Mouse (Mus musculus): ENCODE measurements around the gene Chrne.

The Chrne gene

GRCm38 (mm10) chr11:70619101-70619500 lies at the start of gene Chrne:
Gene Chrne (minus strand): TSS chr11:70619216.
- DNase-seq (ENCODE audit: low spot score), result no peak

DNA sequence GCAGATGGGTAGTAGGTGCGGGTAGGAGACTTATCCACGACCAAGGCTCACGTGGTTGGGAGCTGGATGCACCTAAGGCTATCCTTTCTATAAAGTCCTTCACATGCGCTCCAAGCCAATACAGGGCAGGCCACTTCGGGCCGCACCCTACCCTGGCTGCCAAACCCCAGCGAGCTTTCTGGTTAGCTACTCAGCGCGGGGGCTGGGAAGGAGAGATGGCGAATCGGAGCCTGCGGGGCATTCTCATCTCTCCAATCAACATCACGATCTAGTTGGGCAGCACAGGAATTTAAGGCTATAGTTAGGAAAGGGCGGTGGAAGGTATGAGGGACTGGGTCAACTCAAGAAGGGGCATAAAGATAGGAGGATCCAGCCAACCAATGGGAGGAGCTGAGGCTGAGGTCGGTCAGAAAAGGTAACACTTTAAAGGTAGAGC lies 49.3 kb upstream of the Chrne start:
- no peak for DNase-seq (ENCODE audit: low spot score)

DNA sequence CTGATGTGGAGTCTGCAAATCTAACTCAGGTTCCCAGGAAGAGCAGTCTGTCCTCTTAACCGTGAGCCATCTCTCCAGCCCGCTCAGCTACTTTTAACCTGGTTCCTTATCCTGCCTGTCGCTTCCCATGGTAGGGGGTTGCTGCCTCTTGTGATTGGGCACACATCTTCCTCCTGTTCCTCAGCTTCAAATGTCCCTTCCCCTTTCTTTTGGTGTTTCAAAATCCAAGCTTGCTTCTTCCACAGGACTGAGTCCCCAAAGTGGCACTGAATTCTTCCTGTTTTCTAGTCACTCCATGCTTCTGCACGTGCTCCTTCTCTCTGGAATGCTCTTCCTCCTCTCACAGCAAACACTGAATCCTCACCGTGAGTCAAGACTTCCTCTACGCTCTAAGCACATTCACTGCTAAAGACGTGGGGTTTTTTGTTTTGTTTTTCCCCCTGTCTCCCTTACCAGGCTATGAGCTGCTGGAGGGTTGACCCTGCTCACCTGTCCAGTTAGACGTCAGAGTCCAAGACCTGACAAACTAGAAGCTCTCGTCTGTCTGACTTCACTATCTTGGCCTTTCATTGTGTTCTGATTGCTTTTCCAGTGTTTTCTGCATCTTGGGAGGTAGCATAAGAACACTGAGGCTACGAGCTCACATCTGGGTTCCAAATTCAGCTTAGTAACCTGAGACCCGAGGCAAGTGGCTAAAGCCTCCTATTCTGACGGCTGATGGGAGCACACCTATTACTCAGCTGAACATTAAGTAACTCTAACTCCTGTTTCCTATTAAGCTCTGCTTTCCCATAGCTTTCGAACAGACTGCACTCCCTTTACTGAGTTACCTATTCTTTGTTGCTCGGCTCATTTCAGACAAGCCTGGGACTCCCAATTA lies 48.5 kb upstream of the Chrne start:
- DNase-seq (ENCODE audit: low spot score), result no peak

- DNase-seq (ENCODE audit: low spot score), result no peak
Measured at GRCm38 (mm10) chr11:70666687-70667086, 47.7 kb upstream of the Chrne start.

DNA sequence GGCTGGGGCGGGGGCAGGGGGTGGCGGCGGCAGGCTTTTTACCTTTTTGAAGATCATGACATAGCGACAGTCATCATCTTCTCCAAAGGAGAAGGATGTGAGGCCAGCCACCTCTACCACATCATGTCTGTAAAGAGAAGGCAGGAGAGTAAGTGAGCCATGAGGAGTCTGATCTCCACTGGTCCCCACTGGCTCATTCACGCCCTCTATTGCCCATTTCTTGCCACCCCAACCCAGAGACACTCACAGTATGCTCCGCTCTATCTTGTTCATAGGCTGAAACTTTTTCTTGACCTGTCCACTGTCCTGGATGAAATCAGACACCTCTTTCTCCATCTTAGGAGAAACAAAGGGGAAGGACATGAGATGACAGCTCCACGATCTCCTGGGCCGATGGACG lies 45.7 kb upstream of the Chrne start:
- DNase-seq (ENCODE audit: low spot score), result no peak

DNA sequence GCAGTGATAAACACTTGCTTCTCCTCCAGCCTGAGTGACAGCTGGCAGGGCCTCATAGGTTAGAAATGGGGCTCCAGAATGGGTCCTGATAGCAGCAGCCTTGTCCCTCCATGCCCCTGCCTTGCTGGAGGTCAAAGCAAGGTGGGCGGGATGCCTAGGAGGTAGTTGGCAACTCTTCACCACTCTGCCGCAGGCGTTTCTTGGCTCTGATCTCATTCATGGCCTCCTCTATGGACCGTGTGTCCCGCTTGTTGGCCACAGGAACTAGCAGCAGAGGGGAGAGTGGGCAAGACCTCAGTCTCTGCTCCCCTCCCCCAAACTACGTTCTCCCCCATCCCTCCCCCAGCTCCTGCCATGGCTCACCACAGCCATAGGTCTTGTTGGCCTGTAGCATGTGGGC lies 44.9 kb upstream of the Chrne start:
- DNase-seq (ENCODE audit: low spot score), result no peak

GRCm38 (mm10) chr11:70663101-70663500 lies 44.1 kb upstream of the Chrne start:
- DNase-seq (ENCODE audit: low spot score), result no peak

- DNase-seq (ENCODE audit: low spot score), result no peak
Measured at GRCm38 (mm10) chr11:70660571-70660970, 41.6 kb upstream of the Chrne start.

- DNase-seq (ENCODE audit: low spot score), result no peak
Measured at GRCm38 (mm10) chr11:70658942-70659341, 39.9 kb upstream of the Chrne start.

DNA sequence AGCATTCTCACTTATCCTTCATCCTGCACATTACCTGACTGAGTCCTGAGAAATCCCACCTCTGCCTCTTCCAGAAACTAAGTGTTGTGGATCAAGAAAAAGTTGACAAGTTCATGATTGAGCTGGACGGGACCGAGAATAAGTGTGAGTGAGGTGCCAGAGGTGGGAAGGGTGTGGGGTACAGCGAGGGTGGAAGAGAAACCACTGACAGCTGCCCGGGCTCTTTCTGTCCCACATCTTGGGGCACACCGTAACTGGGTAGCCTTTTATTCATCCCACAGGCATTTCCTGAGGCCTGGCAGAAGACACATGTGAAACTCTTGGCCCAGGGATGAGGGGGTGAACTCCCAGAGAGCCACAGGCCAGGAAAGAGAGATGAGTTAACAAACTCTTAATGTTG lies 39.5 kb upstream of the Chrne start:
- no peak for DNase-seq (ENCODE audit: low spot score)

DNA sequence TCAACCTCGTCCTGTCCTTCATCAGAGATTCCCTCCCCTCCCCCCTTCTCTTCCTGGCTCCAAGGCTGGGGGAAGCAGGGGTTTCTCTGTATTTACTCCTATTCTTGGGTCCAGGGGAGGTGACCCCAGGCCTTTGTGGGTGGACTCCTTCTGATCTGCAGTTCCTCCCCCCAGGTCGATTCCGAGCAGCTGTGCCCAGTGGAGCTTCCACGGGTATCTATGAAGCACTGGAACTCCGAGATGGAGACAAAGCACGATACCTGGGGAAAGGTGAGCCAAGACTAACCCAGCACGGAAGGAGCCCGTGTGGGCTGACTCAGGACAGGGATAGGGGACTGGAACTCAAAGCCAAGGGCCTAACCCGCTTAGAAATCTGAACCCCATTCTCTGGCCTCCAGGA lies 39.0 kb upstream of the Chrne start:
- DNase-seq (ENCODE audit: low spot score), result no peak

DNA sequence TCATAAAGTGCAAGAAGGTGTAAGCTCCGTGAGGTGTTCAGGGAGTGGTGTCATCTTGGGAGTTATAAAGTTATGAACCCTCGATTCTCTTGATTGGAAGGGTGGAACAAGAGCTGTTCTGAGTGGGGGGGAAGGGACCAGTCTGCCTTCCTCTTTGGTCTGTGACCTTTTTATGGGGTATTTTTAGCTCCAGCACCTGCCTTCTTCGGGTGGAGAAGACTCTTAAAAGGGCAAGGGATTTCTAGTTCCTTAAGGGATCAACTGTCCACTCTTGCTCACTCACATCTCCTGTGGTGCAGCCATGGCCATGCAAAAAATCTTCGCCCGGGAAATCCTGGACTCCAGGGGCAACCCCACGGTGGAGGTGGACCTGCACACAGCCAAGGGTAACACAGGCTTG lies 38.6 kb upstream of the Chrne start:
- DNase-seq (ENCODE audit: low spot score), result no peak

DNA sequence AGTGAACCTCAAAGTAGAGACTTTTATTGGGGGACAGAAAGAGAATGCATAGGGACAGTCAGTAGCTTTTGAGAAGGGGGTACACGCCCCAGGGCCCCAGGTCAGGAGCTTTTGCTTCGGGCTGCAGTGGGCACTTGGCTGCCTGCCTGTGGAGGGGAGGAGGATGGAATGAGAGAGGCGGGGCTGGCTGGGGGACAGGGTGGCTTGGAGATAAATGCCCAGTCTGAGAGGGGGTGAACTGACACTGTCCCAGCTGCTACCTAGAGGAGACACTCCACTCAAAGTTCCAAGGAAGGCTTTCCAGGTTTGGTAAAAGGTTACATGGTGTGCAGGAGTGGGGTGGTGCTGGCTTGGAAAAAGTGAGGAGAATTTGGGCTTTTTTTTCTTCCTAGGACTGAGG lies 37.9 kb upstream of the Chrne start, which contains the start of gene Eno3:
Eno3 (plus strand) TSS at position 239 of the 400 bp plus-strand sequence.
- peak; percentile 67 for DNase-seq (ENCODE audit: low spot score)

- peak; percentile 84 for DNase-seq (ENCODE audit: low spot score)
Measured at GRCm38 (mm10) chr11:70656456-70656927, 37.5 kb upstream of the Chrne start.

GRCm38 (mm10) chr11:70655571-70656455 lies 36.8 kb upstream of the Chrne start:
- peak; percentile 78 for DNase-seq (ENCODE audit: low spot score)

GRCm38 (mm10) chr11:70654923-70655570 lies 36.0 kb upstream of the Chrne start:
- DNase-seq (ENCODE audit: low spot score), result peak; percentile 89

GRCm38 (mm10) chr11:70654198-70654922 lies 35.3 kb upstream of the Chrne start, which contains the start of gene Pfn1:
Gene Pfn1 (minus strand): TSS chr11:70654644.
- DNase-seq (ENCODE audit: low spot score), result peak; percentile 89

DNA sequence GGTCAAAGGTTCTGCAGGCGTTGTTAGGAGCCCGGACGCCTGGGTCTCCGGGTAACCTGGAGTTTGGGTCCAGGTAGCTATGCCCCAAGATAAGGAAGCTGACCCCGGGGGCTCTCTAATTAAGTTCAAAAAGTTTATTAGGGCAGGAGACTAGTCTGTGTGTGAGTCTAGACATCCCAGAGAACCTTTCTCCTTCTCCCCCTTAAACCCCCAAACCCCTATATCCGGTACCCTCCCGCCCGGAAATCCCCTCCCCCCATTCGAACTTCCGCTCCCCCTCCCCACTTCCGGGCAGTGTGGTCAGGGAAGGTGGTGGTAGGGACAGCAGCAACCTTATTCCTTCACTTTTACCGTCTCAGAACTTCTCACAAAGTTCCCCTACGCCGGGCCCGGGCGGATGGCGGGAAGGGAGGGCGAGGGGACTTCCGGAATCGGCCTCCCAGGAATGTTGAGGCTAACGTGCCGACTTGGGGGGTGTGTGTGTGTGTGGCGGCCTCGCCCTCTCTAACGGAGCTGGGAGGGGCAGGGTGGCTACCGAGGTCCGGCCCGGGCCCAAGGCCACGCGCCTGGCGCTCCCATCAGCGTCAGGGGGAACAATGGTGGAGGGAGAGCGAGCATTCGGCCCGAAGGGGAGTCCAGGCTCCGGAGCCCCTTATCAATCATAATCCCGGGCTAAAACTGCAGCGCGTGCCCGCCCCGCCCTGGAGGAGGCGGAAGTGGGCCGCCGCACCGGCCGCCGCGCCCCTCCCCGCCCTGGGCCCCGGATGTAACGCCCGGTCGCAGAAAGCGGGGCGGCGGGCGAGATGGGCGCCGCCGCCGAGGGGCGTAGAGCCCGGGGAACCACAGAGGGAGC lies 34.6 kb upstream of the Chrne start:
- peak; percentile 86 for DNase-seq (ENCODE audit: low spot score)

GRCm38 (mm10) chr11:70652884-70653344 lies 33.9 kb upstream of the Chrne start:
- no peak for DNase-seq (ENCODE audit: low spot score)
